Mouse (Mus musculus): Measurements from ENCODE around the gene Rpl34.

DNA sequence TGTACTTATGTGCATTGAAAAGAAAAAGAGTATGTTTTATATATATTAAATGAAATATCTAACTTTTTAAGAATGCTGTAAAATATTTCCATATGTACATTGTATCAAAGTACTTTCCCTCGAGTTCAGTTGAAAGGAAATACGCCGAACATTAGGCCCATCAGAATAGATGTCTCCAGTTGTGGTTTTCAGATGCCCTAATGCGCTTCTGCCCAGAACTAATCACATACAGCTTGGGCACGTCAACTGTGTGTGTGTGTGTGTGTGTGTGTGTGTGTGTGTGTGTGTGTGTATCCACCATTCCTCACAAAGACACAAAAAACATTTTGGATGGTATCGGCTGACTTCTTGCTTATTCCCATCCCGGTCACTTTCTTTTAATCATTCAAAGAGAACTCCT, 13.6 kb downstream of the Rpl34 start:
- TF ChIP-seq CTCF (IDR thresholded peaks at IDR 0.05; ENCODE audit: low read depth) (no peak), EP300 (IDR thresholded peaks at IDR 0.05; ENCODE audit: low read depth) (no peak)

All from liver, postnatal 0 days (tissue).